Comparison of ENCODE assay signal across 10 mouse cellular contexts in the genomic region with DNA sequence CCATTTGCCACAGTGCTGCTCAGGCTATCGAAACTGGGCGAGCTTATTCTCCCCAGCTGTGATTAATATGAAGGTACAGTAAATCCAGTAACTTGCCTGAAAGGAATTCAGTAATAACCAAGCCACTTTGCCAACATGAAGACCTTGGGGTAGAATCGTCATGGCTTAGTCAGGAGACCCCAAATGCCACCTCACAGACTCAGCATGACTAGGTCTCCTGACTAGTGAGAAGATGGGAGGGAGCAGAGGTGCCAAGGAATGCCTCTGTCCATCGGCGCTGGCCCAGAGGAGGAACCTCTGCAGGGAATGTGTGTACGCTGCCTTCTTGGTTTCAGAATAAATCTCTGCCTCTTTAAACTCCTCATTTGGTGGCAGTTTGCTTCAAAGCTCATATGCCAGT.
"Had no signal": no experiment of that assay in that cellular context is flagged by ENCODE, and none has a peak within 500 bp of the region (broad histone marks: within the 10 kb centered on the region; RNA-seq: fewer than 3 reads in every experiment).

No protein-coding gene starts in this region.

- H3K4me1 ChIP-seq: liver, embryonic 12.5 days had no signal

- DNase-seq: kidney, postnatal 14 days; layer of hippocampus, postnatal 36 days; lung, embryonic 14.5 days; lung, postnatal 14 days; right cerebral cortex, postnatal 14 days; thymus, adult 18-20 months; thymus, postnatal 14 days had no signal

- H3K27me3 ChIP-seq: limb, embryonic 15.5 days; liver, embryonic 12.5 days; midbrain, embryonic 13.5 days had no signal

- H3K9me3 ChIP-seq: limb, embryonic 15.5 days; liver, embryonic 12.5 days; midbrain, embryonic 13.5 days had no signal

- H3K9ac ChIP-seq: limb, embryonic 15.5 days; liver, embryonic 12.5 days; lung, embryonic 14.5 days; midbrain, embryonic 13.5 days had no signal

- ATAC-seq: liver, embryonic 12.5 days; midbrain, embryonic 13.5 days had no signal

- H3K4me3 ChIP-seq: limb, embryonic 15.5 days; liver, embryonic 12.5 days; midbrain, embryonic 13.5 days had no signal

- H3K4me2 ChIP-seq: limb, embryonic 15.5 days; liver, embryonic 12.5 days; lung, embryonic 14.5 days; midbrain, embryonic 13.5 days had no signal

- H3K27ac ChIP-seq: liver, embryonic 12.5 days; midbrain, embryonic 13.5 days had no signal

- H3K36me3 ChIP-seq: limb, embryonic 15.5 days; midbrain, embryonic 13.5 days had no signal
